Mouse (Mus musculus) CH12.LX (cell line): ENCODE results near the gene Myom3. TPM values are rescaled to one million over a fixed set of nuclear protein-coding genes. Genes with fewer than 3 reads are reported as not detected.

Source experiments
- DNase-seq: peaks from one replicate; pipeline ENCODE4 v3.0.0-alpha.2; 2013; ENCODE audit errors: extremely low read depth
- H3K27ac ChIP-seq: 2 replicates; pipeline ENCODE4 v1.5.1; 2012; ENCODE audit warnings: low read depth, mild to moderate bottlenecking, control low read depth, moderate library complexity; ENCODE audit not compliant: insufficient read depth
- H3K27me3 ChIP-seq: replicated peaks from 2 replicates; pipeline ENCODE3; 2012; ENCODE audit warnings: inconsistent platforms
- H3K36me3 ChIP-seq, 2 experiments: replicated peaks in 1 of 2; 2 replicates each; pipeline versions ENCODE3 to v1.6.1; 2012; ENCODE audit warnings: inconsistent platforms in 1 of 2, low read length in 1 of 2, mild to moderate bottlenecking in 1 of 2, mixed read lengths in 1 of 2, moderate library complexity in 1 of 2; ENCODE audit not compliant: control insufficient read depth in 1 of 2, insufficient read depth in 1 of 2
- H3K4me1 ChIP-seq, 2 experiments: 2 replicates each; pipeline ENCODE4 v1.6.1; 2012; ENCODE audit warnings: inconsistent platforms in 1 of 2, moderate library complexity in 1 of 2; ENCODE audit not compliant: insufficient read depth in 2 of 2, control insufficient read depth in 1 of 2
- H3K4me2 ChIP-seq: 2 replicates; pipeline ENCODE4 v1.6.1; 2012; ENCODE audit warnings: low read depth, mild to moderate bottlenecking, control low read depth; ENCODE audit not compliant: poor library complexity, insufficient read depth, severe bottlenecking
- H3K4me3 ChIP-seq, 3 experiments: fragments of 150-350 bp in 1 of 3; sonication (generic) in 1 of 3; replicated peaks in 1 of 3; 2 replicates each; pipeline versions ENCODE3 to v1.5.1; 2011 to 2012; ENCODE audit warnings: low read depth in 2 of 3, low read length in 2 of 3, mild to moderate bottlenecking in 2 of 3, moderate library complexity in 2 of 3, control low read depth in 1 of 3, improper control_type of control experiment in 1 of 3, inconsistent platforms in 1 of 3, mixed read lengths in 1 of 3; ENCODE audit not compliant: poor library complexity in 1 of 3
- H3K79me2 ChIP-seq: replicated peaks from 2 replicates; pipeline ENCODE4 v1.6.1; 2012; ENCODE audit warnings: mild to moderate bottlenecking, moderate library complexity; ENCODE audit not compliant: control insufficient read depth, poor library complexity, insufficient read depth, severe bottlenecking; ENCODE audit errors: extremely low read depth
- H3K9ac ChIP-seq: 2 replicates; pipeline ENCODE4 v1.6.1; 2012; ENCODE audit warnings: low read depth, mild to moderate bottlenecking, control low read depth, moderate library complexity; ENCODE audit not compliant: insufficient read depth
- H3K9me3 ChIP-seq: replicated peaks from 2 replicates; pipeline ENCODE3; 2012; ENCODE audit warnings: low read length, inconsistent platforms, mixed read lengths
- BHLHE40 ChIP-seq: IDR thresholded peaks from 2 replicates; pipeline ENCODE4 v1.6.1; 2011; ENCODE audit warnings: mild to moderate bottlenecking, low read depth, low read length, improper control_type of control experiment
- CHD1 ChIP-seq: IDR thresholded peaks from 2 replicates; pipeline ENCODE4 v1.6.1; 2012; ENCODE audit warnings: low read depth, low read length, improper control_type of control experiment, inconsistent platforms
- CHD2 ChIP-seq: IDR thresholded peaks from 2 replicates; pipeline ENCODE4 v1.6.1; 2011; ENCODE audit warnings: low read length, improper control_type of control experiment
- E2F4 ChIP-seq: IDR thresholded peaks from 2 replicates; pipeline ENCODE4 v1.6.1; 2011; ENCODE audit warnings: low read depth, low read length, improper control_type of control experiment; ENCODE audit not compliant: insufficient replicate concordance
- EP300 ChIP-seq: IDR thresholded peaks from 2 replicates; pipeline ENCODE4 v1.6.1; 2011; ENCODE audit warnings: low read length, improper control_type of control experiment
- GABPA ChIP-seq: IDR thresholded peaks from 2 replicates; pipeline ENCODE4 v1.6.1; 2012; ENCODE audit warnings: low read depth, low read length, improper control_type of control experiment, inconsistent platforms; ENCODE audit not compliant: insufficient replicate concordance
- HCFC1 ChIP-seq: IDR thresholded peaks from 2 replicates; pipeline ENCODE4 v1.6.1; 2012; ENCODE audit warnings: low read depth, mild to moderate bottlenecking, inconsistent platforms, low read length, improper control_type of control experiment
- IRF4 ChIP-seq: IDR thresholded peaks from 2 replicates; pipeline ENCODE4 v1.6.1; 2014; ENCODE audit warnings: low read depth, mild to moderate bottlenecking, inconsistent platforms, low read length, improper control_type of control experiment
- MAX ChIP-seq: IDR thresholded peaks from 2 replicates; pipeline ENCODE4 v1.6.1; 2011; ENCODE audit warnings: low read length, improper control_type of control experiment
- MYC ChIP-seq: IDR thresholded peaks from 2 replicates; pipeline ENCODE4 v1.6.1; 2011; ENCODE audit warnings: low read depth, mild to moderate bottlenecking, improper control_type of control experiment, low read length
- NELFE ChIP-seq: IDR thresholded peaks from 2 replicates; pipeline ENCODE4 v1.6.1; 2011; ENCODE audit warnings: low read depth, low read length, improper control_type of control experiment
- NRF1 ChIP-seq: IDR thresholded peaks from 2 replicates; pipeline ENCODE4 v1.6.1; 2014; ENCODE audit warnings: low read depth, mild to moderate bottlenecking, inconsistent platforms, low read length, improper control_type of control experiment, moderate library complexity
- POLR2AphosphoS2 ChIP-seq: IDR thresholded peaks from 2 replicates; pipeline ENCODE4 v1.6.1; 2011; ENCODE audit warnings: low read depth, low read length, improper control_type of control experiment
- RCOR1 ChIP-seq: conservative IDR thresholded peaks from 2 replicates; pipeline ENCODE4 v1.6.1; 2012; ENCODE audit warnings: low read depth, mild to moderate bottlenecking, inconsistent platforms, low read length, improper control_type of control experiment
- SMC3 ChIP-seq: IDR thresholded peaks from 2 replicates; pipeline ENCODE4 v1.6.1; 2011; ENCODE audit warnings: low read depth, low read length, improper control_type of control experiment
- UBTF ChIP-seq: IDR thresholded peaks from 2 replicates; pipeline ENCODE4 v1.6.1; 2012; ENCODE audit warnings: low read depth, mild to moderate bottlenecking, inconsistent platforms, low read length, improper control_type of control experiment, moderate library complexity
- USF1 ChIP-seq: IDR thresholded peaks from 2 replicates; pipeline ENCODE4 v1.6.1; 2014; ENCODE audit warnings: low read depth, mild to moderate bottlenecking, inconsistent platforms, low read length, improper control_type of control experiment
- USF2 ChIP-seq: conservative IDR thresholded peaks from 2 replicates; pipeline ENCODE4 v1.6.1; 2011; ENCODE audit warnings: low read depth, low read length, improper control_type of control experiment
- ZC3H11A ChIP-seq: IDR thresholded peaks from 2 replicates; pipeline ENCODE4 v1.6.1; 2012; ENCODE audit warnings: low read depth, mild to moderate bottlenecking, inconsistent platforms, low read length, improper control_type of control experiment
- dilution Hi-C: fragments of 300-500 bp; cut with MboI; formaldehyde crosslinking; loops from 2 replicates; pipeline ENCODE4 v1.14.3; 2020; ENCODE audit warnings: low sequenced_read_pairs; ENCODE audit not compliant: extremely low pct_unique_long_range_greater_than_20kb, extremely low pct_ligation_motif_present
- in situ Hi-C: fragments of 300-500 bp; cut with MboI; formaldehyde crosslinking; loops from 3 replicates; pipeline ENCODE4 v1.14.3; 2019; ENCODE audit warnings: low sequenced_read_pairs, low pct_ligation_motif_present, low pct_unique_long_range_greater_than_20kb, mixed read lengths
- polyA plus RNA-seq: library from polyadenylated mRNA; unstranded; fragments of >175 nt; gene quantifications from 2 replicates; pipeline ENCODE4 v1.2.1, GENCODE M21; 2012; ENCODE audit warnings: low read depth; ENCODE audit not compliant: insufficient read length
- total RNA-seq, 2 experiments: library from RNA; depleted of rRNA; stranded (reverse); fragments of 300-350 nt in 1 of 2; fragments of >200 nt in 1 of 2; gene quantifications; 2 replicates each; pipeline ENCODE4 v1.2.3; 2012 to 2014

Myom3 gene
- total and polyA plus RNA-seq, 3 experiments, result 0.04 TPM; not detected in 2

DNA sequence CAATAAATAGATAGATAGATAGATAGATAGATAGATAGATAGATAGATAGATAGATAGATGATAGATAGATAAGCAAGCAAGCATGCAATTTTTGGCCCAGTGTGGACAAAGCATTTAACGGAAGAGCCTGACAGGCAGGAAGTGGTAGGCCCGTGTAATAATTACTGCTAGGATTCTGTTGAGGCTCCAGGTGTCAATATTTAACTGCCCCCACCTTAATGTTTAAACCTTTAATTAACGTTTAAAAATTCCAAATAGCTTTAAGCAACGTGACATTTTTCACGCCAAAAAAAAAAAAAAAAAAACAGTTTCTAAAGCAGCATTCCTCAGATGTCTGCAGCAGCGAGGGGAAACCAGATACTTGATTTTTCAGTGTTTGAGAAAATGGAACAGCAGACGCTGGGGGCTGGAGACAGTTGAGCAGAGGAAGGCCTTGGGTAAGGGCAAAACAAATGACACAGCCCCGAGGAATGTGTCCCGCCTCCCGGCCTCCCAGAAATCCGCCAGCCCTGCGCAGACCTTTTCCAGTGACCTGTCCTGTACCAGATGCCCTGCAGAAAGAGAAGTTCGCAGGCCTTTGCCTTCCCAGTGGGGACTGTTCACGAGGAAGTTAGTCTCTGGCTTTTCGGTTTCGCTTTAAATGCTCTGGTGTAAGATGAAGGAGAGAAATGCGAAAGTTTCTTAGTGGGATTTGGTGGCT lies 60.5 kb downstream of the Myom3 start:
- Histone ChIP-seq H3K27me3 (peaks cover 2% of the 10 kb centered on the region), H3K4me3 (no peak overlapping the region), H3K4me1 (0 out of 4 replicates have a peak, but pooled peaks cover 0 to 3% of the 10 kb centered on the region in 2 experiments), H3K9me3 (peaks cover 4% of the 10 kb centered on the region), H3K36me3 (no peaks in the 10 kb centered on the region), H3K9ac (peak overlapping the region; percentile 31; the same call in 1 of the 2 replicates), H3K79me2 (no peaks in the 10 kb centered on the region), H3K4me2 (peak overlapping the region; percentile 96), H3K27ac (no peak overlapping the region)
- no peak for TF ChIP-seq NRF1
- TF ChIP-seq EP300, result no peak
- no peak for TF ChIP-seq GABPA
- no peak for TF ChIP-seq NELFE
- TF ChIP-seq UBTF, result no peak
- no peak for TF ChIP-seq CHD1
- no peak for TF ChIP-seq POLR2AphosphoS2
- TF ChIP-seq USF1, result no peak
- TF ChIP-seq ZC3H11A, result no peak
- no peak for TF ChIP-seq E2F4
- no peak for TF ChIP-seq BHLHE40
- TF ChIP-seq CHD2, result no peak
- TF ChIP-seq IRF4, result no peak
- TF ChIP-seq MAX, result no peak
- dilution Hi-C loops (no loop called here), in situ Hi-C loops (no loop called here)
- no peak for DNase-seq

DNA sequence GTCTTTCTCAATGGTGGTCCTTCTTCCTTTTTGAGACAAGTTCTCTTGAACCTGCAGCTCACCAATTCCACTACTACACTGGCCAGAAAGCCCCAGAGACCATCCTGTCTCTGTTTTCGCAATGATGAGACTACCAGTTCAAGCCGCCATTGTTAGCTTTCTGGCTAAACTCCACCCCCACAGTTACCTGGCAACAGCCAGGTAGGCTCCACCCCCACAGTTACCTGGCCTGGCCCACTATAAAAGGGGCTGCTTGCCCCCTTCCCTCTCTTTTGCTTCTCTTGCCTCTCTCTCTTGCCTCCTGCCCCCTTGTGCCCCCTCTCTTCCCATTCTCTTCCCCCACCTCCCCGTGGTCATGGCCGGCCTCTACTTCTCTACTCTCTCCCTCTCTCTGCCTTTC lies 62.3 kb downstream of the Myom3 start:
- H3K27me3 ChIP-seq, result no peaks in the 10 kb centered on the region
- H3K4me3 ChIP-seq, result no peak overlapping the region
- no peaks in the 10 kb centered on the region for H3K36me3 ChIP-seq
- TF ChIP-seq USF2, result no peak
- no peak for TF ChIP-seq E2F4
- TF ChIP-seq RCOR1, result no peak
- TF ChIP-seq SMC3, result no peak
- no peak for TF ChIP-seq NRF1
- TF ChIP-seq HCFC1, result no peak
- TF ChIP-seq IRF4, result no peak
- TF ChIP-seq NELFE, result no peak
- no peak for TF ChIP-seq MYC
- no peak for TF ChIP-seq GABPA
- TF ChIP-seq ZC3H11A, result no peak
- H3K9ac ChIP-seq, result no peak overlapping the region
- no peak overlapping the region for H3K27ac ChIP-seq
- dilution Hi-C loops (no loop called here), in situ Hi-C loops (no loop called here)
- no peak overlapping the region for H3K4me2 ChIP-seq
- 0 out of 4 replicates have a peak, but pooled peaks cover 0 to 3% of the 10 kb centered on the region in 2 experiments for H3K4me1 ChIP-seq
- H3K79me2 ChIP-seq, result no peaks in the 10 kb centered on the region
- H3K9me3 ChIP-seq, result peaks cover 4% of the 10 kb centered on the region
- no peak for DNase-seq
